Mouse (Mus musculus): Measurements from ENCODE around the gene Hapln1. TPM values are rescaled to one million over a fixed set of nuclear protein-coding genes. Genes with fewer than 3 reads are reported as not detected.
A peak's percentile ranks its signal among the peaks of the same experiment; 100 is the strongest.

The Hapln1 gene
- polyA plus RNA-seq, 1 experiment from 2014 or later: 7.3 TPM

- Histone ChIP-seq H3K4me3 (ENCODE audit: low read depth, low read length) (no peak overlapping the region), H3K36me3 (ENCODE audit: insufficient read depth, low read length) (no peaks in the 10 kb centered on the region), H3K4me2 (replicated peaks; ENCODE audit: low read depth, low read length) (no peak overlapping the region), H3K9me3 (ENCODE audit: low read length) (no peaks in the 10 kb centered on the region), H3K27me3 (replicated peaks; ENCODE audit: insufficient read depth, low read length) (no peaks in the 10 kb centered on the region), H3K9ac (replicated peaks; ENCODE audit: low read depth) (no peak overlapping the region), H3K4me1 (ENCODE audit: insufficient read depth, low read depth, low read length) (no peaks in the 10 kb centered on the region), H3K27ac (ENCODE audit: low read length) (no peak overlapping the region)
- DNase-seq (ENCODE audit: low spot score) (no peak), ATAC-seq (no peak)
- 59% methylated on average over 3 of the region's 3 CpGs for WGBS
- TF ChIP-seq CTCF (IDR thresholded peaks at IDR 0.05) (no peak), EP300 (IDR thresholded peaks at IDR 0.05) (no peak)
These were observed 67.8 kb downstream of the Hapln1 start for GRCm38 (mm10) chr13:89607399-89607798.

GRCm38 (mm10) chr13:89619064-89619463, 79.5 kb downstream of the Hapln1 start:
- Histone ChIP-seq H3K9me3 (ENCODE audit: low read length) (no peaks in the 10 kb centered on the region), H3K4me3 (ENCODE audit: low read depth, low read length) (no peak overlapping the region), H3K9ac (replicated peaks; ENCODE audit: low read depth) (no peak overlapping the region), H3K27ac (ENCODE audit: low read length) (no peak overlapping the region), H3K36me3 (ENCODE audit: insufficient read depth, low read length) (no peaks in the 10 kb centered on the region), H3K4me1 (ENCODE audit: insufficient read depth, low read depth, low read length) (no peaks in the 10 kb centered on the region), H3K27me3 (replicated peaks; ENCODE audit: insufficient read depth, low read length) (no peaks in the 10 kb centered on the region), H3K4me2 (replicated peaks; ENCODE audit: low read depth, low read length) (no peak overlapping the region)
- TF ChIP-seq CTCF (IDR thresholded peaks at IDR 0.05): peak; percentile 29
- TF ChIP-seq EP300 (IDR thresholded peaks at IDR 0.05): no peak
- WGBS: 80% methylated on average over 3 of the region's 3 CpGs
- ATAC-seq (no peak), DNase-seq (ENCODE audit: low spot score) (no peak)

- TF ChIP-seq CTCF (IDR thresholded peaks at IDR 0.05) (peak; percentile 85), EP300 (IDR thresholded peaks at IDR 0.05) (no peak)
- WGBS: 22% methylated on average over 4 of the region's 4 CpGs
- Histone ChIP-seq H3K4me3 (ENCODE audit: low read depth, low read length) (no peak overlapping the region), H3K9ac (replicated peaks; ENCODE audit: low read depth) (no peak overlapping the region), H3K9me3 (ENCODE audit: low read length) (no peaks in the 10 kb centered on the region), H3K36me3 (ENCODE audit: insufficient read depth, low read length) (no peaks in the 10 kb centered on the region), H3K27ac (ENCODE audit: low read length) (no peak overlapping the region), H3K4me2 (replicated peaks; ENCODE audit: low read depth, low read length) (no peak overlapping the region), H3K4me1 (ENCODE audit: insufficient read depth, low read depth, low read length) (no peaks in the 10 kb centered on the region), H3K27me3 (replicated peaks; ENCODE audit: insufficient read depth, low read length) (no peaks in the 10 kb centered on the region)
- DNase-seq (ENCODE audit: low spot score) (peak; percentile 75), ATAC-seq (no peak)
These were observed 94.6 kb downstream of the Hapln1 start for GRCm38 (mm10) chr13:89634137-89634683.

GRCm38 (mm10) chr13:89637012-89637411, 97.4 kb downstream of the Hapln1 start:
- H3K4me3 ChIP-seq (ENCODE audit: low read depth, low read length): no peak overlapping the region
- H3K9me3 ChIP-seq (ENCODE audit: low read length): no peaks in the 10 kb centered on the region
- no peaks in the 10 kb centered on the region for H3K4me1 ChIP-seq (ENCODE audit: insufficient read depth, low read depth, low read length)
- WGBS: 59% methylated on average over 3 of the region's 3 CpGs
- no peaks in the 10 kb centered on the region for H3K27me3 ChIP-seq (replicated peaks; ENCODE audit: insufficient read depth, low read length)
- no peaks in the 10 kb centered on the region for H3K36me3 ChIP-seq (ENCODE audit: insufficient read depth, low read length)
- ATAC-seq (peak; percentile 83), DNase-seq (ENCODE audit: low spot score) (peak; percentile 60)
- TF ChIP-seq EP300 (IDR thresholded peaks at IDR 0.05) (peak; percentile 22; the same call in 1 of the 2 replicates), CTCF (IDR thresholded peaks at IDR 0.05) (no peak)
- H3K4me2 ChIP-seq (replicated peaks; ENCODE audit: low read depth, low read length): no peak overlapping the region
- H3K27ac ChIP-seq (ENCODE audit: low read length): no peak overlapping the region
- no peak overlapping the region for H3K9ac ChIP-seq (replicated peaks; ENCODE audit: low read depth)

GRCm38 (mm10) chr13:89645589-89645988, 106.0 kb downstream of the Hapln1 start:
- ATAC-seq: no peak
- no peak overlapping the region for H3K27ac ChIP-seq (ENCODE audit: low read length)
- H3K4me1 ChIP-seq (ENCODE audit: insufficient read depth, low read depth, low read length): no peaks in the 10 kb centered on the region
- WGBS: 90% methylated on average over 2 of the region's 2 CpGs
- no peak overlapping the region for H3K9ac ChIP-seq (replicated peaks; ENCODE audit: low read depth)
- no peak overlapping the region for H3K4me3 ChIP-seq (ENCODE audit: low read depth, low read length)
- H3K9me3 ChIP-seq (ENCODE audit: low read length): no peaks in the 10 kb centered on the region
- no peak for DNase-seq (ENCODE audit: low spot score)
- no peak overlapping the region for H3K4me2 ChIP-seq (replicated peaks; ENCODE audit: low read depth, low read length)
- H3K27me3 ChIP-seq (replicated peaks; ENCODE audit: insufficient read depth, low read length): no peaks in the 10 kb centered on the region
- H3K36me3 ChIP-seq (ENCODE audit: insufficient read depth, low read length): no peaks in the 10 kb centered on the region
- TF ChIP-seq CTCF (IDR thresholded peaks at IDR 0.05) (no peak), EP300 (IDR thresholded peaks at IDR 0.05) (no peak)

- no peak overlapping the region for H3K4me2 ChIP-seq (replicated peaks; ENCODE audit: low read depth, low read length)
- ATAC-seq: peak; percentile 75
- H3K36me3 ChIP-seq (ENCODE audit: insufficient read depth, low read length): no peaks in the 10 kb centered on the region
- peak; percentile 54 for DNase-seq (ENCODE audit: low spot score)
- no peaks in the 10 kb centered on the region for H3K27me3 ChIP-seq (replicated peaks; ENCODE audit: insufficient read depth, low read length)
- H3K9ac ChIP-seq (replicated peaks; ENCODE audit: low read depth): no peak overlapping the region
- no peaks in the 10 kb centered on the region for H3K9me3 ChIP-seq (ENCODE audit: low read length)
- no peak overlapping the region for H3K4me3 ChIP-seq (ENCODE audit: low read depth, low read length)
- H3K27ac ChIP-seq (ENCODE audit: low read length): no peak overlapping the region
- H3K4me1 ChIP-seq (ENCODE audit: insufficient read depth, low read depth, low read length): no peaks in the 10 kb centered on the region
- no peak for TF ChIP-seq CTCF (IDR thresholded peaks at IDR 0.05)
- peak; percentile 60; the same call in 1 of the 2 replicates for TF ChIP-seq EP300 (IDR thresholded peaks at IDR 0.05)
- WGBS: 2% methylated on average over 1 of the region's 1 CpGs
These were observed 113.2 kb downstream of the Hapln1 start for GRCm38 (mm10) chr13:89652773-89653172.

- H3K27me3 ChIP-seq (replicated peaks; ENCODE audit: insufficient read depth, low read length): no peaks in the 10 kb centered on the region
- no peak for TF ChIP-seq CTCF (IDR thresholded peaks at IDR 0.05)
- no peak for TF ChIP-seq EP300 (IDR thresholded peaks at IDR 0.05)
- ATAC-seq: peak; percentile 28
- no peak overlapping the region for H3K4me3 ChIP-seq (ENCODE audit: low read depth, low read length)
- H3K9me3 ChIP-seq (ENCODE audit: low read length): no peaks in the 10 kb centered on the region
- no peak overlapping the region for H3K4me2 ChIP-seq (replicated peaks; ENCODE audit: low read depth, low read length)
- H3K4me1 ChIP-seq (ENCODE audit: insufficient read depth, low read depth, low read length): no peaks in the 10 kb centered on the region
- H3K9ac ChIP-seq (replicated peaks; ENCODE audit: low read depth): no peak overlapping the region
- no peak overlapping the region for H3K27ac ChIP-seq (ENCODE audit: low read length)
- H3K36me3 ChIP-seq (ENCODE audit: insufficient read depth, low read length): no peaks in the 10 kb centered on the region
- 64% methylated on average over 2 of the region's 2 CpGs for whole genome bisulfite sequencing
- no peak for DNase-seq (ENCODE audit: low spot score)
These were observed 113.7 kb downstream of the Hapln1 start for GRCm38 (mm10) chr13:89653279-89653678.

Data from lung, postnatal 0 days (tissue).